Mouse (Mus musculus) limb, embryonic 11.5 days (tissue): ENCODE measurements around the gene Fcrl1. TPM values are rescaled to one million over a fixed set of nuclear protein-coding genes. Genes with fewer than 3 reads are reported as not detected.

Experiments
- ATAC-seq: fragments of 200-750 bp; cut with Nextera tagmentation; 2 replicates; pipeline ENCODE4 v1.8.0; 2017; ENCODE audit warnings: low read depth; ENCODE audit not compliant: insufficient number of reproducible peaks, low FRiP score, low TSS enrichment
- DNase-seq: peaks from one replicate; pipeline ENCODE4 v3.0.0-alpha.2; 2015; ENCODE audit warnings: low spot score
- H3K27ac ChIP-seq: fragments of 300-500 bp; sonication (generic); replicated peaks from 2 replicates; pipeline ENCODE4 v1.5.1; 2014; ENCODE audit warnings: low read depth, mild to moderate bottlenecking, low read length
- H3K27me3 ChIP-seq: fragments of 300-500 bp; sonication (generic); 2 replicates; pipeline ENCODE4 v1.6.1; 2014; ENCODE audit warnings: mild to moderate bottlenecking, low read length, mixed read lengths; ENCODE audit not compliant: control insufficient read depth, insufficient read depth
- H3K36me3 ChIP-seq: fragments of 300-500 bp; sonication (generic); 2 replicates; pipeline ENCODE4 v1.6.1; 2014; ENCODE audit warnings: mild to moderate bottlenecking, low read length, moderate library complexity, mixed read lengths; ENCODE audit not compliant: control insufficient read depth, insufficient read depth
- H3K4me1 ChIP-seq: fragments of 300-500 bp; sonication (generic); 2 replicates; pipeline ENCODE4 v1.6.1; 2014; ENCODE audit warnings: low read length, mixed read lengths; ENCODE audit not compliant: control insufficient read depth, insufficient read depth
- H3K4me2 ChIP-seq: fragments of 300-500 bp; sonication (generic); 2 replicates; pipeline ENCODE4 v1.6.1; 2014; ENCODE audit warnings: low read depth, mild to moderate bottlenecking, moderate library complexity; ENCODE audit not compliant: severe bottlenecking
- H3K4me3 ChIP-seq: fragments of 300-500 bp; sonication (generic); 2 replicates; pipeline ENCODE4 v1.5.1; 2014; ENCODE audit warnings: low read depth, low read length
- H3K9ac ChIP-seq: fragments of 300-500 bp; sonication (generic); 2 replicates; pipeline ENCODE4 v1.6.1; 2014; ENCODE audit warnings: mild to moderate bottlenecking, low read length
- H3K9me3 ChIP-seq: fragments of 300-500 bp; sonication (generic); 2 replicates; pipeline ENCODE4 v1.6.1; 2016; ENCODE audit warnings: low read length; ENCODE audit not compliant: control insufficient read depth
- WGBS: fragments of 180-500 bp; shearing (Covaris S2); extraction: QIAGEN DNeasy Blood & Tissue Kit; methylation state at CpG from one replicate; pipeline ENCODE4 v1.1.7; 2014; 5-methylcytosine and 5-hydroxymethylcytosine counted together
- polyA plus RNA-seq: library from polyadenylated mRNA; unstranded; fragments of >200 nt; fragmentation: Nextera tagmentation; extraction: Ambion mirVana; gene quantifications from 2 replicates; pipeline ENCODE4 v1.2.1, GENCODE M21; 2014

The Fcrl1 gene
- polyA plus RNA-seq, 1 experiment from 2014 or later, result 0.09 TPM

- H3K4me2 ChIP-seq, result no peak overlapping the region
- H3K27me3 ChIP-seq, result no peaks in the 10 kb centered on the region
- H3K9ac ChIP-seq, result no peak overlapping the region
- no peaks in the 10 kb centered on the region for H3K4me1 ChIP-seq
- no peak overlapping the region for H3K27ac ChIP-seq
- H3K4me3 ChIP-seq, result no peak overlapping the region
- WGBS, result 72% methylated on average over 4 of the region's 4 CpGs
- ATAC-seq, result no peak
- DNase-seq, result no peak
- no peaks in the 10 kb centered on the region for H3K36me3 ChIP-seq
- H3K9me3 ChIP-seq, result no peaks in the 10 kb centered on the region
These were observed 22.6 kb downstream of the Fcrl1 start for GRCm38 (mm10) chr3:87398809-87399208.

- no peak overlapping the region for H3K4me3 ChIP-seq
- no peak overlapping the region for H3K4me2 ChIP-seq
- H3K9me3 ChIP-seq, result no peaks in the 10 kb centered on the region
- H3K36me3 ChIP-seq, result no peaks in the 10 kb centered on the region
- WGBS, result 84% methylated on average over 4 of the region's 4 CpGs
- H3K27me3 ChIP-seq, result no peaks in the 10 kb centered on the region
- H3K27ac ChIP-seq, result no peak overlapping the region
- ATAC-seq, result no peak
- no peak for DNase-seq
- H3K4me1 ChIP-seq, result no peaks in the 10 kb centered on the region
- no peak overlapping the region for H3K9ac ChIP-seq
These were observed 23.7 kb downstream of the Fcrl1 start for GRCm38 (mm10) chr3:87399906-87400305.

- DNase-seq (no peak), ATAC-seq (no peak)
- H3K36me3 ChIP-seq, result no peaks in the 10 kb centered on the region
- no peak overlapping the region for H3K4me2 ChIP-seq
- no peak overlapping the region for H3K9ac ChIP-seq
- H3K27me3 ChIP-seq, result no peaks in the 10 kb centered on the region
- H3K27ac ChIP-seq, result no peak overlapping the region
- H3K9me3 ChIP-seq, result no peaks in the 10 kb centered on the region
- 70% methylated on average over 5 of the region's 5 CpGs for WGBS
- no peaks in the 10 kb centered on the region for H3K4me1 ChIP-seq
- no peak overlapping the region for H3K4me3 ChIP-seq
These were observed 25.1 kb downstream of the Fcrl1 start for GRCm38 (mm10) chr3:87401321-87401720.

GRCm38 (mm10) chr3:87408171-87408570 lies 32.0 kb downstream of the Fcrl1 start:
- Histone ChIP-seq H3K4me1 (no peaks in the 10 kb centered on the region), H3K9ac (no peak overlapping the region), H3K27ac (no peak overlapping the region), H3K4me2 (no peak overlapping the region), H3K27me3 (no peaks in the 10 kb centered on the region), H3K4me3 (no peak overlapping the region), H3K9me3 (no peaks in the 10 kb centered on the region), H3K36me3 (no peaks in the 10 kb centered on the region)
- 22% methylated on average over 4 of the region's 4 CpGs for WGBS
- DNase-seq (peak; percentile 48), ATAC-seq (no peak)

- no peak for DNase-seq
These were observed 33.2 kb downstream of the Fcrl1 start for GRCm38 (mm10) chr3:87409196-87409935.

GRCm38 (mm10) chr3:87410605-87411004 lies 34.4 kb downstream of the Fcrl1 start:
- Histone ChIP-seq H3K36me3 (no peaks in the 10 kb centered on the region), H3K4me2 (no peak overlapping the region), H3K4me1 (no peaks in the 10 kb centered on the region), H3K9ac (no peak overlapping the region), H3K27ac (no peak overlapping the region), H3K27me3 (no peaks in the 10 kb centered on the region), H3K9me3 (no peaks in the 10 kb centered on the region), H3K4me3 (no peak overlapping the region)
- DNase-seq (no peak), ATAC-seq (no peak)
- 78% methylated on average over 6 of the region's 6 CpGs for WGBS

More at GRCm38 (mm10) chr3:87409196-87409935, 33.2 kb downstream of the Fcrl1 start:
- no peaks in the 10 kb centered on the region for H3K27me3 ChIP-seq
- no peak overlapping the region for H3K4me2 ChIP-seq
- H3K4me1 ChIP-seq, result no peaks in the 10 kb centered on the region
- H3K36me3 ChIP-seq, result no peaks in the 10 kb centered on the region
- H3K9ac ChIP-seq, result no peak overlapping the region
- WGBS, result 86% methylated on average over 4 of the region's 4 CpGs
- no peak overlapping the region for H3K27ac ChIP-seq
- no peak for ATAC-seq
- H3K4me3 ChIP-seq, result no peak overlapping the region
- no peaks in the 10 kb centered on the region for H3K9me3 ChIP-seq

GRCm38 (mm10) chr3:87411150-87411549 lies 35.0 kb downstream of the Fcrl1 start:
- peak; percentile 71 for DNase-seq
- Histone ChIP-seq H3K9ac (no peak overlapping the region), H3K4me1 (no peaks in the 10 kb centered on the region), H3K4me3 (no peak overlapping the region), H3K27me3 (no peaks in the 10 kb centered on the region), H3K27ac (no peak overlapping the region), H3K4me2 (no peak overlapping the region), H3K36me3 (no peaks in the 10 kb centered on the region), H3K9me3 (no peaks in the 10 kb centered on the region)
- no peak; the same call in 1 of the 2 replicates for ATAC-seq
- 14% methylated on average over 12 of the region's 12 CpGs for WGBS

GRCm38 (mm10) chr3:87420645-87421044 lies 44.5 kb downstream of the Fcrl1 start:
- H3K27me3 ChIP-seq, result no peaks in the 10 kb centered on the region
- H3K36me3 ChIP-seq, result no peaks in the 10 kb centered on the region
- ATAC-seq (no peak), DNase-seq (no peak)
- H3K9ac ChIP-seq, result no peak overlapping the region
- H3K4me1 ChIP-seq, result no peaks in the 10 kb centered on the region
- H3K4me3 ChIP-seq, result no peak overlapping the region
- H3K9me3 ChIP-seq, result no peaks in the 10 kb centered on the region
- 65% methylated on average over 1 of the region's 1 CpGs for WGBS
- no peak overlapping the region for H3K4me2 ChIP-seq
- no peak overlapping the region for H3K27ac ChIP-seq
